Mouse (Mus musculus): Measurements from ENCODE around the gene P2rx7.

GRCm38 (mm10) chr5:122644111-122644607 lies 448 bp downstream of the P2rx7 start:
- TF ChIP-seq CTCF (IDR thresholded peaks at IDR 0.05; ENCODE audit: control insufficient read depth, insufficient read depth, low read length) (no peak), POLR2A (IDR thresholded peaks at IDR 0.05; ENCODE audit: borderline replicate concordance, control insufficient read depth, low read depth, low read length) (peak; percentile 29; the same call in 1 of the 2 replicates)
